Mouse (Mus musculus) ES-E14 (cell line): ENCODE results near the gene Gm17677. TPM values are rescaled to one million over a fixed set of nuclear protein-coding genes. Genes with fewer than 3 reads are reported as not detected.

ENCODE experiments used
- DNase-seq: peaks from one replicate; pipeline ENCODE4 v3.0.0-alpha.2; 2013; ENCODE audit warnings: low read depth, low spot score
- H3K27ac ChIP-seq: 2 replicates; pipeline ENCODE4 v1.5.1; 2012; ENCODE audit warnings: low read depth, mild to moderate bottlenecking, low read length, moderate library complexity, mixed read lengths; ENCODE audit not compliant: poor library complexity, insufficient read depth, severe bottlenecking
- H3K36me3 ChIP-seq: 2 replicates; pipeline ENCODE4 v1.6.1; 2012; ENCODE audit warnings: mild to moderate bottlenecking, low read length, moderate library complexity, mixed read lengths; ENCODE audit not compliant: control insufficient read depth, poor library complexity, insufficient read depth, severe bottlenecking
- H3K4me1 ChIP-seq, 2 experiments: fragments of 150-350 bp in 1 of 2; sonication (generic) in 1 of 2; 2 replicates each; pipeline ENCODE4 v1.6.1; 2012; ENCODE audit warnings: low read length in 2 of 2, mild to moderate bottlenecking in 1 of 2, mixed read lengths in 1 of 2; ENCODE audit not compliant: control insufficient read depth in 2 of 2, insufficient read depth in 2 of 2, poor library complexity in 1 of 2
- H3K4me3 ChIP-seq, 2 experiments: fragments of 150-350 bp in 1 of 2; sonication (generic) in 1 of 2; 2 replicates each; pipeline ENCODE4 v1.5.1; 2012; ENCODE audit warnings: low read length in 2 of 2, low read depth in 1 of 2, mild to moderate bottlenecking in 1 of 2, mixed read lengths in 1 of 2; ENCODE audit not compliant: insufficient read depth in 1 of 2, poor library complexity in 1 of 2, severe bottlenecking in 1 of 2
- H3K9ac ChIP-seq: 2 replicates; pipeline ENCODE4 v1.6.1; 2012; ENCODE audit warnings: low read depth, mild to moderate bottlenecking, low read length, mixed read lengths; ENCODE audit not compliant: poor library complexity, insufficient read depth, severe bottlenecking
- H3K9me3 ChIP-seq: fragments of 150-350 bp; sonication (generic); 2 replicates; pipeline ENCODE4 v1.6.1; 2012; ENCODE audit warnings: low read depth, mild to moderate bottlenecking, low read length; ENCODE audit not compliant: control insufficient read depth, insufficient read depth
- CHD2 ChIP-seq: IDR thresholded peaks from 2 replicates; pipeline ENCODE4 v1.6.1; 2014; ENCODE audit warnings: mild to moderate bottlenecking, low read depth, low read length, inconsistent platforms
- HCFC1 ChIP-seq: IDR thresholded peaks from 2 replicates; pipeline ENCODE4 v1.6.1; 2012; ENCODE audit warnings: low read length, inconsistent platforms, borderline replicate concordance; ENCODE audit not compliant: insufficient read depth
- MAFK ChIP-seq: IDR thresholded peaks from 2 replicates; pipeline ENCODE4 v1.6.1; 2014; ENCODE audit warnings: mild to moderate bottlenecking, low read depth, low read length, inconsistent platforms; ENCODE audit not compliant: insufficient read depth
- ZC3H11A ChIP-seq: IDR thresholded peaks from 2 replicates; pipeline ENCODE4 v1.6.1; 2012; ENCODE audit warnings: low read depth, mild to moderate bottlenecking, inconsistent platforms, low read length, borderline replicate concordance
- ZNF384 ChIP-seq: IDR thresholded peaks from 2 replicates; pipeline ENCODE4 v1.6.1; 2012; ENCODE audit warnings: low read depth, low read length, inconsistent platforms
- in situ Hi-C, 2 experiments: fragments of 600-800 bp; cut with MboI; formaldehyde crosslinking; loops; one replicate each; pipeline ENCODE4 v1.15.1; 2025; ENCODE audit warnings: low sequenced_read_pairs in 2 of 2, inconsistent platforms in 1 of 2; ENCODE audit not compliant: unreplicated experiment in 2 of 2
- total RNA-seq: library from RNA; depleted of rRNA; stranded (reverse); fragments of 300-350 nt; gene quantifications from 2 replicates; pipeline ENCODE4 v1.2.3, GENCODE M21; 2012; rRNA removed

Gene Gm17677
- total RNA-seq, 1 experiment = not detected

DNA sequence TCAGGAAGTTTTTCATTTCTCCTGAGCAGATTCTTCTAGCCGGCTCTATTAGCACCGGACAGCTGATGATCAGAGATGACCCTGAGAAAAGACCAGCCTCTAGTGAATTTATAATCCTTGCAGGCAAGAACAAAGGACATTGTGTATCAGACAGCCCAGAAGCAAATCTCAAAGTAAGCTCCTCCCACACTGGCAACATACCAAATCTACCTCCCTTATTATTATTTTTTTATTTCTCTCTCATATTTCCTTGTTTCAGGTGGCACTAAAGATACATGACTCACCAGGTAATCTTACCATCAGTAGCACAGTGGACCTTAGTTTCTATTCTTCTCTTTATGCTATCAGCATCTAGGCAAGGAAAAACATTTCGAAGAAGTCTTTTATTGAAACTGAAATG is 49.2 kb downstream of the Gm17677 start, which contains the start of the genes Gm27235 and D730048I06Rik:
TSS of gene Gm27235 (minus strand) at position 101 of the 400 bp plus-strand sequence.
TSS of gene D730048I06Rik (minus strand) at position 112 of the 400 bp plus-strand sequence.
- Histone ChIP-seq H3K4me1 (no peaks in the 10 kb centered on the region), H3K4me3 (no peak within 1 kb of the TSS), H3K9ac (no peak within 1 kb of the TSS), H3K36me3 (no peaks in the 10 kb centered on the region), H3K27ac (no peak within 1 kb of the TSS), H3K9me3 (no peaks in the 10 kb centered on the region)
- in situ Hi-C loops = no loop called here
- DNase-seq = no peak
- TF ChIP-seq HCFC1 (no peak), ZC3H11A (no peak), ZNF384 (no peak), CHD2 (no peak), MAFK (no peak)

Other genes with a start within 250 kb of the Gm17677 start
- gene Gm1113, start 222.8 kb upstream of the Gm17677 start, total RNA-seq = not detected in 2 replicates
- 1.6 and 1.8 TPM in 2 replicates for gene Ddx25, start 182.5 kb upstream of the Gm17677 start, total RNA-seq
- gene Pus3, start 182.5 kb upstream of the Gm17677 start, total RNA-seq = 20.6 and 25.6 TPM in 2 replicates
- 1.2 and 1.6 TPM in 2 replicates for gene Pate2, start 170.8 kb upstream of the Gm17677 start, total RNA-seq
- gene Hyls1, start 170.7 kb upstream of the Gm17677 start, total RNA-seq = 14.6 and 17.6 TPM in 2 replicates
- gene Pate4, start 129.1 kb upstream of the Gm17677 start, total RNA-seq = not detected in 2 replicates
- gene Pate3, start 92.8 kb upstream of the Gm17677 start, total RNA-seq = 0.13 TPM in 1 of 2 replicates, not detected in the other
- not detected in 2 replicates for gene Pate1, start 53.7 kb upstream of the Gm17677 start, total RNA-seq
- not detected in 2 replicates for gene Gm17727, start 37.1 kb downstream of the Gm17677 start, total RNA-seq
- not detected in 2 replicates for gene Gm27235, start 49.1 kb downstream of the Gm17677 start, total RNA-seq
- gene D730048I06Rik, start 49.1 kb downstream of the Gm17677 start, total RNA-seq = not detected in 2 replicates
- not detected in 2 replicates for gene 9230110F15Rik, start 103.1 kb downstream of the Gm17677 start, total RNA-seq
- not detected in 2 replicates for gene 9230113P08Rik, start 167.4 kb downstream of the Gm17677 start, total RNA-seq